Mouse (Mus musculus) layer of hippocampus, adult 11-12 months (tissue): ENCODE measurements around the gene H2-M2.
"Not testable (repeated sequence)": the region's sequence is repeated elsewhere in the genome, so short reads cannot be mapped to it uniquely, and the experiment has no call there.

Source experiments
- DNase-seq: peaks from one replicate; pipeline ENCODE4 v3.0.0; 2022; ENCODE audit warnings: low spot score

H2-M2 gene

GRCm38 (mm10) chr17:37483452-37483851 is at the start of gene H2-M2:
TSS of gene H2-M2 (minus strand) at chr17:37483552.
- no peak for DNase-seq

- peak; percentile 11 for DNase-seq
Measured at GRCm38 (mm10) chr17:37525427-37525826, 42.1 kb upstream of the H2-M2 start.

- DNase-seq, result not testable (repeated sequence)
Measured at GRCm38 (mm10) chr17:37524612-37525011, 41.3 kb upstream of the H2-M2 start.

GRCm38 (mm10) chr17:37507730-37508129 is 24.4 kb upstream of the H2-M2 start, which contains the start of gene Olfr111:
TSS of gene Olfr111 (plus strand) at chr17:37508030.
- DNase-seq, result no peak

- DNase-seq, result peak; percentile 30
Measured at GRCm38 (mm10) chr17:37491930-37492518, 8.7 kb upstream of the H2-M2 start, which contains the start of gene Olfr110. TSS of gene Olfr110 (plus strand) at chr17:37492468.

- no peak for DNase-seq
Measured at GRCm38 (mm10) chr17:37458616-37459015, 24.7 kb downstream of the H2-M2 start, which contains the start of gene Olfr109. TSS of gene Olfr109 (plus strand) at chr17:37458916.

GRCm38 (mm10) chr17:37445180-37445579 is 38.2 kb downstream of the H2-M2 start, which contains the start of gene Olfr108:
TSS of gene Olfr108 (plus strand) at chr17:37445480.
- DNase-seq, result no peak
